In the genomic region with DNA sequence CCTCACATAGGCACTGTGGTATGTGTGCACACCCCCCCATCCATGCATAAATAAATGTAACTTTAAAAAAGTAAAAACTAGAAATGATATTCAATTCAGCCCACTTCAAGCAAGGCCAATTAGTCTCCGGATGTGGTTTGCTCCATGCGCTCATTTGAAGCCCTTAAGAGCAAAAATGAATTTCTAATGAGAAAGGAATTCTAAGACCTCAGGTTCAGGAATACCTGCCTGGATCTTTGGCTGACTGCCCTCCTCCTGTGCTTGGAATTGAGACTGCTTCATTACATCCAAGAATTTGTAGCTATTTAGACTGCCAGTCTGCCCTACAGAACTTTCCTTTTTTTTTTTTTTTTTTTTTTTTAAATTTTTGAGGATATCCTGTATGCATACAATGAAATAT, we compare ENCODE assay signal across 30 mouse cellular contexts. TPM values are rescaled to one million over a fixed set of nuclear protein-coding genes. Genes with fewer than 3 reads are reported as not detected.
A peak's percentile ranks its signal among the peaks of the same experiment; 100 is the strongest.
DNase-seq lines count a peak whose midpoint lies in the region; ATAC-seq lines count a peak whose summit lies in the region.
"Had no signal": no experiment of that assay in that cellular context is flagged by ENCODE, and none has a peak within 500 bp of the region (broad histone marks: within the 10 kb centered on the region; RNA-seq: fewer than 3 reads in every experiment).

No protein-coding gene starts in this region.

- WGBS in embryonic facial prominence, embryonic 14.5 days: 83% methylated on average over 2 of the region's 2 CpGs
- WGBS in embryonic facial prominence, embryonic 10.5 days: 86% methylated on average over 2 of the region's 2 CpGs

- ATAC-seq in embryonic facial prominence, embryonic 14.5 days (ENCODE audit: low read depth): no peak
- ATAC-seq: forebrain, embryonic 15.5 days; liver, embryonic 12.5 days; liver, postnatal 0 days; midbrain, embryonic 16.5 days had no signal

- H3K9me3 ChIP-seq in embryonic facial prominence, embryonic 14.5 days (ENCODE audit: control insufficient read depth, low read length): no peaks in the 10 kb centered on the region
- H3K9me3 ChIP-seq in embryonic facial prominence, embryonic 10.5 days: no peaks in the 10 kb centered on the region
- H3K9me3 ChIP-seq: embryonic facial prominence, embryonic 12.5 days; forebrain, embryonic 10.5 days; forebrain, embryonic 15.5 days; liver, embryonic 12.5 days; midbrain, embryonic 10.5 days had no signal

- no peak overlapping the region for H3K4me3 ChIP-seq in embryonic facial prominence, embryonic 14.5 days (ENCODE audit: low read depth, low read length)
- H3K4me3 ChIP-seq in embryonic facial prominence, embryonic 10.5 days: no peak overlapping the region

- H3K4me1 ChIP-seq in embryonic facial prominence, embryonic 14.5 days (ENCODE audit: control insufficient read depth, insufficient read depth, low read length): peaks cover 11% of the 10 kb centered on the region
- H3K4me1 ChIP-seq in embryonic facial prominence, embryonic 10.5 days: peaks cover 29% of the 10 kb centered on the region

- no peak overlapping the region for H3K4me2 ChIP-seq in embryonic facial prominence, embryonic 14.5 days (ENCODE audit: low read depth, low read length)

- no peaks in the 10 kb centered on the region for H3K27me3 ChIP-seq in embryonic facial prominence, embryonic 14.5 days (replicated peaks; ENCODE audit: control insufficient read depth, insufficient read depth, low read length)
- H3K27me3 ChIP-seq in embryonic facial prominence, embryonic 10.5 days (replicated peaks; ENCODE audit: low read depth, poor library complexity, severe bottlenecking): no peaks in the 10 kb centered on the region
- H3K27me3 ChIP-seq: embryonic facial prominence, embryonic 12.5 days; forebrain, embryonic 15.5 days; liver, embryonic 12.5 days had no signal

- H3K36me3 ChIP-seq in embryonic facial prominence, embryonic 14.5 days (ENCODE audit: control insufficient read depth, insufficient read depth, low read length): no peaks in the 10 kb centered on the region
- H3K36me3 ChIP-seq in embryonic facial prominence, embryonic 10.5 days (replicated peaks): no peaks in the 10 kb centered on the region
- H3K36me3 ChIP-seq: embryonic facial prominence, embryonic 12.5 days; forebrain, embryonic 10.5 days; forebrain, embryonic 15.5 days; liver, embryonic 12.5 days; midbrain, embryonic 10.5 days had no signal

- DNase-seq in embryonic facial prominence, embryonic 14.5 days (ENCODE audit: low spot score): peak; percentile 18
- no peak for DNase-seq in embryonic facial prominence, embryonic 10.5 days (ENCODE audit: low spot score)
- peak; percentile 43 for DNase-seq in kidney, adult 9 months
- DNase-seq in kidney, adult 18-20 months: no peak
- DNase-seq in lung, postnatal 10 days: peak; percentile 16
- DNase-seq in lung, postnatal 4 days: no peak
- DNase-seq in kidney, postnatal 25 days: peak; percentile 56 to 64
- DNase-seq in testis, postnatal 10 days (ENCODE audit: low spot score): no peak
- DNase-seq: adrenal gland, postnatal 25 days; cerebellum, adult 18-20 months; cerebellum, postnatal 25 days; gastrocnemius, postnatal 25 days; heart, adult 18-20 months; heart, postnatal 4 days; left cerebral cortex, postnatal 4 days; liver, postnatal 0 days; thymus, postnatal 4 days had no signal

- no peak overlapping the region for H3K9ac ChIP-seq in embryonic facial prominence, embryonic 14.5 days (ENCODE audit: low read depth, low read length)
- H3K9ac ChIP-seq: embryonic facial prominence, embryonic 12.5 days; forebrain, embryonic 15.5 days; hindbrain, embryonic 14.5 days; liver, embryonic 12.5 days; liver, postnatal 0 days had no signal

- no peak overlapping the region for H3K27ac ChIP-seq in embryonic facial prominence, embryonic 14.5 days (replicated peaks; ENCODE audit: low read depth, low read length)
- no peak overlapping the region for H3K27ac ChIP-seq in embryonic facial prominence, embryonic 10.5 days (replicated peaks)
- H3K27ac ChIP-seq: embryonic facial prominence, embryonic 12.5 days; forebrain, embryonic 15.5 days; liver, embryonic 12.5 days; midbrain, embryonic 10.5 days had no signal

RNA-seq across cellular contexts. Expression of a gene that starts 37.5 kb away (rescaled TPM):
- polyA plus RNA-seq in embryonic facial prominence, embryonic 14.5 days (2014; fragmentation: Nextera tagmentation; extraction: Ambion mirVana): not detected in 2 replicates
- 0.04 and 0.09 TPM in 2 replicates for polyA plus RNA-seq in embryonic facial prominence, embryonic 10.5 days (2016; fragmentation: Nextera tagmentation; extraction: Ambion mirVana)
- polyA plus RNA-seq: embryonic facial prominence, embryonic 12.5 days; forebrain, embryonic 15.5 days; frontal cortex, adult 2 months; heart, embryonic 11.5 days; heart, embryonic 16.5 days; hindbrain, embryonic 14.5 days; limb, embryonic 14.5 days; liver, embryonic 12.5 days; liver, postnatal 0 days; midbrain, embryonic 16.5 days; neural tube, embryonic 14.5 days; thymus, postnatal 0 days had no signal

RNA-seq across cellular contexts. Expression of a gene that starts 37.8 kb away (rescaled TPM):
- 9.0 and 10.1 TPM in 2 replicates for polyA plus RNA-seq in embryonic facial prominence, embryonic 14.5 days (2014; fragmentation: Nextera tagmentation; extraction: Ambion mirVana)
- 2.8 and 3.5 TPM in 2 replicates for polyA plus RNA-seq in embryonic facial prominence, embryonic 10.5 days (2016; fragmentation: Nextera tagmentation; extraction: Ambion mirVana)

RNA-seq across cellular contexts. Expression of a gene that starts 58.9 kb away (rescaled TPM):
- not detected in 2 replicates for polyA plus RNA-seq in embryonic facial prominence, embryonic 14.5 days (2014; fragmentation: Nextera tagmentation; extraction: Ambion mirVana)
- not detected in 2 replicates for polyA plus RNA-seq in embryonic facial prominence, embryonic 10.5 days (2016; fragmentation: Nextera tagmentation; extraction: Ambion mirVana)
- polyA plus RNA-seq: embryonic facial prominence, embryonic 12.5 days; forebrain, embryonic 10.5 days; forebrain, embryonic 15.5 days; frontal cortex, adult 2 months; heart, embryonic 11.5 days; heart, embryonic 16.5 days; hindbrain, embryonic 14.5 days; limb, embryonic 14.5 days; liver, embryonic 12.5 days; liver, postnatal 0 days; midbrain, embryonic 10.5 days; midbrain, embryonic 16.5 days; neural tube, embryonic 14.5 days; thymus, postnatal 0 days had no signal

Comparison
In these comparisons a context has a peak if more than half of its experiments do, and no peak if none do; other contexts are left out.
1. DNase-seq: peak in embryonic facial prominence, embryonic 14.5 days (single experiment), kidney, adult 9 months (single experiment), lung, postnatal 10 days (single experiment) and kidney, postnatal 25 days (2 of 2); none in embryonic facial prominence, embryonic 10.5 days (single experiment), kidney, adult 18-20 months (single experiment), lung, postnatal 4 days (0 of 2) and testis, postnatal 10 days (single experiment).